Mouse (Mus musculus) lung, postnatal 25 days (tissue): ENCODE data around the gene Il6ra.

Source experiments
- DNase-seq: peaks from one replicate; pipeline ENCODE4 v3.0.0; 2022; ENCODE audit warnings: low spot score

Gene Il6ra

DNA sequence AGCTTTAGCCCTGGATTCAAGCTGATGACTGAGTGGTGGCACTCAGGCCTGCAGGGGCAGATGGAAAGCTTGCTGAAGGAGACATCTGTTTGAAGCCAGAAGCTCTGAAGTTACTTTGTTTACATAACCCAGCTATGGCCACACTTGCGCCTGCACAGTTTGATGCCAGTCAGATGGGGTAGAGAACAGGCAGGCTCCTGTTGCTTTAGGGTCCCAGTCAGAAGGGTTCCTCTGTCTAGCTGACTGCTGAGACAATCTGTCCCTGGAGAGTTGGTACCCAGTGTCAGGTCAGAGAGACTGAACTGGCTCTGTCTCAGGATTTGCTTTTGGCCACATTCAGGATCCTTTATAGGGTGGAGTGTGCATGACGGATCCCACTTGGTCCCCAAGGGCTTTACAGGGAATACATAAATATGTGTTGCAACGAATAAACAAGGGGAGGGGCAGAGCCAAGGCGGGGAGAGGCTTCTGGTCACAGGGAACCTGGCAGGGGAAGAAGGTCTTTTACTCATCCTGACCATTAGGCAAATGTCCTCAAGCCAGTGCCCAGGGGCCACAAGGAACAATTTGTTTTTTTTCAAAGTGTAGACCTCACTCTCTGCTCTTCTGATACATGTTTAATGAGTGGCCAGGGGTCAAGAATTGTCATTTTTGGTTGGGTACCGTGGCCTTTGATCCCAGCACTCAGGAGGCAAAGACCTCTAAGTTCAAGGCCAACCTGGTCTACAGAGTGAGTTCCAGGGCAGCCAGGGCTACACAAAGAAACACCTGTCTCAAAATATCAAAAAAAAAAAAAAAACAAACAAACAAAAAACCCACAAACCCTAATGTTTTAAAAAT is 3.1 kb downstream of the Il6ra start:
- DNase-seq: peak; percentile 76

DNA sequence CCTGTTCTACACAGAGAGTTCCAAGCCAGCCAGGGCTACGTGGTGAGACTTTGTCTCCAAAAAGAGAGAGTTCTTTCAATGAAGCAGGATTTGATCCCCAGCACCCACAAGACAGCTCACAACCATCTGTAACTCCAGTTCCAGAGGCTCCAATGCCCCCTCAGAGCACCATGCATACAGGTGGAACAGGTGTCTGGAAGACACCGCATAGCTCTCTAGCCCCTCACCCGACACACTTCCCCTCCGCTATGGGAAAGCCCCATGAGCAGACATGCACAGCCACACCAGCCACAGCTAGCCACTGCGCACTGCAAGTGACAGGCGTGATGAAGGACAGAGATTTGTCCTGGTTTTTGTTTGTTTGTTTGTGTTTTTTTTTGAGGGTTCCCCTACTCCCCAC is 4.2 kb downstream of the Il6ra start:
- DNase-seq: no peak

DNA sequence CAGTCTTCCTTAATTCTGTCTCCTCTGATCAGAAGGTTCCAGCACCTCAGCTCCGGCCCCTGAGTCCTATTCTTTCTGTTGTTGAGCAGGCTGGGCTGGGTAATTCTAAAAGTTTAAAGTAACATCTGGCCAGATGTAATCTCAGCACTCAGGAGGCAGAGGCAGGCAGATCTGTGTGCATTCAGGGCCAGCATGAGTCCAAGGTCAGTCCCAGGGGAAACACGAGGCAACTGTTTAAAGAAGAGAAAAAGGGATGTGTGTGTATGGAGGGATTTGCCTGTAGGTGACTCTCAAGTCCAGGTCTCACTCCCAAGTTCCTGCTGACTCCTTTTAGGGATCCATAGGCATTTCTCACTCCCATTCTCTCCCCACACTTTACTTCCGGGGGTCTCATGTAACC is 5.2 kb downstream of the Il6ra start:
- no peak for DNase-seq

DNA sequence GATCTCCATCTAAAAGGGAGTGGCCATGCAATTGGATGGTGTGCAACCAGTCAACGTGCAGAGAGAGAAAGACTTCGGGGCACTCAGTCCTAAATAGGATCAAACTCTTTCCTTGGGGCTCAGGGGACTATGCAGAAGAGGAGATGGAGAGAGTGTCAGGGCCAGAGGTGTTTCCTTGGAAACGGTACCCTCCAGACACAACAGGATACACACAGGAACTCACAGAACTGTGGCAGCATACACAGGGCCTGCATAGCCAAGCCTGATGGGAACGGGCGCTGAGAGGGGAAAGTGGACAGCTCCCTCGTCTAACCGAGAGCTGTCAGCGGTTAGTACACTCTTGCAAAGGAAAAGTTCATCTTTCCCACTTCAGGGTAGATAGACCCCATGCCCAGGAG is 13.5 kb downstream of the Il6ra start:
- no peak for DNase-seq

DNA sequence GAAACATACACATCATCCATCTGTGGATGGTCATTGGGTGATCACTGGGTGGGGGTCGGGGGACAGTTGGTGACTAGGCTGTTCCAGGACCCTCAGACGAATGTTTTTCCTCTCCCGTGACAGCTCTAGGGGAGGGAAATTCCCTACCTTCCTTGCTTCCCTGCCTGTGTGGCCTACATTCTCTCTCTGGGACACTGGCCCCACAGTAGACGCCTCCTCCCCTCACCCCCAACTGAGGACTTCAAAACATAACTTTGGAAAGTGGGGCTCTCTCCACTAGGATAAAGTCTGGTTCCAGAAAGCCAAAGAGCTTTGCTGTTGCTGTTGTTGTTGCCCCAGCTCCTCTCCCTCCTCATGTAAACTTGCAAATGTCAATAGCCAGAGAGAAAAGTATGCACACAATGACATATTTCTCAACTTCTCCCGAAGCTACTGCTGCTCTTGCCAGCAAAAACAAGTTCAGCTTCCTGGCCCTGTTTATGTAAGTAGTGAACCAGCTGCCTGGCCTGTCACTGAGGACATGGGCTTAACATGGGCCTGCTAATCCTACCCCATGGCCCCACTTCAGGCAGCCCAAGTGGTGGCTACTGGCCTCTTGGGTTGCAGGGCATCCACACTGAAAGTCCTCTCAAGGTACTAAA is 14.0 kb downstream of the Il6ra start:
- peak; percentile 72 for DNase-seq

DNA sequence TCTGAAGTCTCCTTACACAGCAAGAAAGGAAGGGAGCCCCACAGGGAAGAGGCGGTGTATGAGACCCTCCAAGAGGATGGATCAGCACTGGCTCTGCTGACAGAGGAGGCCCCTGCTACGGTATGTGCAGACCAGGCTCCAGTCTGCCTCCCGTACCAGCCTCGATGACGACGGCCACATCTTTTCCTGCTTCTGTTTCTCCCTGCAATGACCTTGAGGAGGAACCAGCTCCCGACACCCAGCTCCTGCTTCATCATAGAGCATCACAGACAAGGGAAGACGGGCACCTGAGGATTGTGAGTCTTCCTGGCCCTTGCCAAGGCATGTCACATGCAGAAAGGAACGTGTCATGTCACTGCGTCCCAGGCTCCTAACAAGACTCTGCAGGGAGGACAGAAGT is 15.0 kb downstream of the Il6ra start:
- no peak for DNase-seq

DNA sequence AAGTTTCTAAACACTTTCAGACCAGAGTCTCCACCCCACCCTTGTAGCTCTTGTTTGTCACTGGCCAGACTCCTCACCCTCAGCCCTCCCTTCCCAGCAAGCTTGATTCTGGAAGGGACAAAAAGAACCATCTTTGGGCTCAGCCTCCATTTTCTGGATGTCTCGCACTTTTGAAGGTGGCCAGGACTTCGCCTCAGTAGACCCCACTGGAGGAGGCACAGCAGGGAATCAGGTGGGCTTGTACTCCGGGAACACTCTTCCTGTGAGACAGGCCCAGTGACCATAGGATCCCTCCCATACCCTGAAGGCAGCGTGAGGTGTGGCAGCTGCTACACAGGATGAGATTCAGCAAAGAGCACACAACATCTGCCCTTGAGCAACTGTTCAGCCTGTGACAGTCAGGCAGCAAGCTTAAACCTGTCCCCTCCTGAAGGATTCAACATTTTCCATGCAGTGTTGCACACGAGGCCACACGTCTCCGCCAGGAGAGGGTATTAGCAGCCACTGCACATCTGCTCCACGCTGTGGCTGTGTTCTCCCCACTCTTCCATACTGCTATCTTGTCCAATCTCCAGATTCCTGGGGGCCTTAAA is 15.7 kb downstream of the Il6ra start:
- no peak for DNase-seq

DNA sequence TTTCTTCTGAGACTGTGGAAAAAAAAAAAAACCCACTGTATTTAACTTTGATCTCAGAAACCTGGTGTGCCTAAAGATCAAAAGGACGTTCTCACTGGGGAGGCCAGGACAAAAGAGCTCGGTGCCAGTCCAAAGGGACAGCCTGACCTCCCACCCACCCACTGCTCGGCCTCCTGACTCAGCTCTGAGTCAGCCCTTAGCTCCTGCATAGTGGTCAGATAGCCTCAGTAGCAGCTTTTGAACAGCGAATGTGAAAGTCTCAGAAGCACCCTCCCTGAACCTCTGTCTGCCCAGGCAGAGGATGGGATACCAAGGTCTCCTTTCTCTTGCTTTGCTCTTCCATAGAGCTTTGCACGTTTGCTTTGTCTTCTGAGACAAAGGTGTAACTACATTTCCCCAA is 16.4 kb downstream of the Il6ra start:
- DNase-seq: no peak

DNA sequence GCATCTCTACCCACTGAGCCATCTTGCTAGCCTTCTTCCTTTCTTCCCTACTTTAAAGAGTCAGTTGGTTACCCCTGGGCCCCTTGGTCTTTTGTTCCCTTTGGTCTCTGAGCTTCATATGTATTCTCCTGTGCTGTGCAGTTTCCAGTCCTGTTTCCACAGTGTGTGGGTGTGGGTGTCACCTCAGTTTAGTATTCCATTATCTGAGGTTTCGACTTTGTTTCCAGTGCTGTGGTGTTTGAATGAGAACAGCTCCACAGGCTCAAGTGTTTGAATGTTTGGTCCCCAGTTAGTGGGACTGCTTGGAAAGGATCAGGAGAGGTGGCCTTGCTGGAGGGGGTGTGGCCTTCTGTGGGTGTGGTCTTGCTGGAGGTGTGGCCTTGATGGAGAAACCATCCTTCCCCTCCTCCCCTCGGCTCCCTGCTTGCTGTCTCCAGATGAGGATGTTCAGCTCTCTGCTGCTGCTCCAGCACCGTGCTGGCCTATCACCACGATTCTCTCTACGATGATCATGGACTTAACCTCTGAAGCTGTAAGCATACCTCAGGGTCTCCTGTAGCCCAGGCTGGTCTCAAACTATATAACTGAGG is 20.4 kb downstream of the Il6ra start:
- DNase-seq: no peak

DNA sequence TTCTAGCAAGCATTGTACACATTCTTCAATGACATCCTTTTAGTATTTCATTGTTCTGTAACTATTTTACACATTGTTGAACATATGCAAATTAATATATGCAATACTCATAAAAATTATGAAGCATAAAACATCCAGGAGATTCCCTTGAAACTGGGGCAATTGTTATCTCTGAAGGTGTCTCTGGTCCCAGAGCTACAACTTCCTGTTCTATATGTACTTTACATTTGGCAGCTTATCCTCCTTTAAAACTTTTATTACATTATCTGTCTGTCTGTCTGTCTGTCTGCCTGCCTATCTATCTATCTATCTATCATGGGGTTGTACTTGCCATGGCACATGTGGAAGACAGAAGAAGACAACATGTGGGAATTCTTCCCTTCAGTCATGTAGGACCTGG is 21.3 kb downstream of the Il6ra start:
- DNase-seq: no peak

DNA sequence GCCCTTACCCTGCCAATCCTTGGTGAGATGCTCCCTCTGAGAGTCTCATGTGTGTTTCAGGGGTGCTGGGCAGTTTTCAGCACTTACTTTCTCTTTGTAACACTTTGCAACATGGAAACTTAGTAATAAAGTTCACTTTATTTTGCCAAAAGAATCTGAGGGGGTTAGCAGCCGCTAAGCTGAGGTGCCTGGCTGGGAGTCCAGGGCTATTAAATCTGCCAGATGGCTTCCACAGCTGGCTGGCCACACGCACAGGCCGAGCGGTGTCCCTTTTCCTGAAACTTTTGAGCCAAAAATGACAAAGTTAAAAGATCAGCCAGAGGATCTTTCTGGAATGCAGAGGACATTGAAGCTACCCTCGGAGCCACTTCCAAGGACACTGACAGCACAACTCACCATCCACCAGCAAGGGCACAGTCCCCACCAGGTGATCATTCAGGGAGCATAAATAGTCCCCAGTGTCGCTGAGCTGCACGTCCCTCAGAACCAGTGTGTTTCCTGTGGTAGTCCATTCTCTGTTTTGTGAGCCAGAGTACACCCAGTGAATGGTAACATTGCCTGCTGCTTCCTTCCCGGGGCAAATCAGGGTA is 23.1 kb downstream of the Il6ra start:
- DNase-seq: no peak

DNA sequence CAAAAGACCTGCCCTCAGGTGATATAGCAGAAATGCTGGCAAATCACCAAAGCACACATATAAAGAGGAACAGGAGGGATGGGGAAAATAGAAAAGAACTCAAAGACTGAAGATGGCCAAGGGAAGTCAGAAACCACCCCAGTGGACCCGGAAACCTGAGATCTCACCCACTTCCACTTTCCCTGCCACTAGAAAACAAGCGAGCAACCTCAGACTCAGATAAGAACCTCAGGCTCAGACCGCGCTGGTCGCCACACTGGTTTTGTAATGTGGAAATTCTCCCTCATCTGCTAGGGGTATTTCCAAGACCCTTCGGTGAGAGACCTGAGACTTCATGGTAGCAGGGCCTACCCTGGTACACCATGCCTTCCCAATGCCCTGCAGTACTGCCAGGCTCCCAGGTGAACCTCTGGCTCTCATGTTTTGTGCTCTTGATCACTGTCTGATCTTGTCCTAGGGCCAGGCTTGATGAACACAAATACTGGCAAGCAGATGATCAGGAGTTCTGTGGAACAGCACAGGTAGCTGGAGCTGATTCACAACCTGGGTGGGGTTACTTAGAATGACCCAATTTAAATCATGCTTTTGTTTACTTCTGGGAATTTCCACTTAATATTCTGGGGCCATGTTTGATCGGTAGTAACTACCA is 25.3 kb downstream of the Il6ra start:
- DNase-seq: no peak

DNA sequence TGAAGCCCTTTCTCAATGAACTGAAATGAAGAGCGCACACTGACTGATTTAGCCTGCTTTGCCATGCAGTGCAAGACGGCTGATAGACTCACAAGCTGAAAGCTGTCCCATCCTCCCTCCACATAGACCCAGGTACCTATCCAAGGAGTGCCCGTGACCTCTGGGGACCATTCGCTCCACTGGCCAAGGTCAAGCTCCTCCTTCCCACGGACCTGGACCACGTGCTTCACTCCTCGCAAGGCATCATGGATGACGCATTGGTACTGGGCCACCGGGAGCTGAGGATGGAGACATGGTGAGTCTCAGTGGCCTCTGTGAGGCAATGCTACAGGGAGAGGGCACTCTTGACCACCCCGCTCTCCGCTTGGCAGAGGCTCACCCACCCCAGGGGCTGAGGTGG is 27.2 kb downstream of the Il6ra start:
- no peak for DNase-seq

DNA sequence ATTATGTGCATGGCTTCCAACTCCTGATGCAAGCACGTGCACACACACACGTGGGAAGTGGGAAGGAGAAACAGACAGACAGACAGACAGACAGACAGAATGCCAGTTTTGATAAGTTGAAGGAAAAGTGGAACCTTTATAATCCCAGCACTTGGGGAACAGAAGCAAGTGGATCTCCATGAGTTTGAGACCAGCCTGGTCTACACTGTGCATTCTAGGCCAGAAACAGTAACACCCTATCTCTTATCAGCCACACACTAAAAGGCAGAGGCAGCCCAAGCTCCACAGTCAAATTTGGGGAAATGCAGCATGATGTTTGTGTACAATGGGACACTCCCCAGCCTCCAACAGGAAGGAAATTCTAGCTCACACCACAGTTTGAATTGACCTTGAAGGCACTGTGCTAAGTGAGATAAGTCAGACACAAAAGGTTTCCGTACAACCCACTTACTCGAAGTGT is 29.4 kb downstream of the Il6ra start:
- DNase-seq: no peak

DNA sequence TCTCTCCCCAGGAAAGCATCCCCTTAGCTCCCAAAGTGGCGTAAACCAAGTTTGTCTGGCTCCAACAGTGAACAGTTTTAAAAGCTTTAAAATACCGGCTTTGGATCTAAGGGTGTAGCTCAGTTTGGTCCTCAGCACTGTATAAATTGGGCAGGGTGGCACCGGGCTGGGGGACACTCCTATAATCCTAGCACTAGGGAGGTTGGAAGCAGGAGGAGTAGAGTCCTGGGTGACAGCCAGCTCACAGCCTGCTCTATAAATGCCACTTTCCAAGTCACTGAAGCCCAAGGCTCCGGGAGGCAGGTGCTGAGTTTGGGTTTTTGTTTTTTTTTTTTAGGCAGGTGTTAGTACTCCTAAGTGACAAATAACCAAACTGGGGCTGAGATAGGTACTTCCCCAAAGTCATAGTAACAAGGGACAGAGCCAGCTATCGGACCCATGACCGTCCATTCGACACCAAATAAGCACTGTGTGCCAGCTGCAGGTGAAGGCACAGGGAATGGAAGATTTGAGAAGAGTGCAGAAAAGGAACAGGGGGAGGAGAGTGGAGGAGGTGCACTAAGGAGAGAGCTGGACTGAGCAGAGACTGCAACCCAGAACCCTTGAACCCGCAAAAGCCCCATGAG is 30.3 kb downstream of the Il6ra start:
- no peak for DNase-seq

DNA sequence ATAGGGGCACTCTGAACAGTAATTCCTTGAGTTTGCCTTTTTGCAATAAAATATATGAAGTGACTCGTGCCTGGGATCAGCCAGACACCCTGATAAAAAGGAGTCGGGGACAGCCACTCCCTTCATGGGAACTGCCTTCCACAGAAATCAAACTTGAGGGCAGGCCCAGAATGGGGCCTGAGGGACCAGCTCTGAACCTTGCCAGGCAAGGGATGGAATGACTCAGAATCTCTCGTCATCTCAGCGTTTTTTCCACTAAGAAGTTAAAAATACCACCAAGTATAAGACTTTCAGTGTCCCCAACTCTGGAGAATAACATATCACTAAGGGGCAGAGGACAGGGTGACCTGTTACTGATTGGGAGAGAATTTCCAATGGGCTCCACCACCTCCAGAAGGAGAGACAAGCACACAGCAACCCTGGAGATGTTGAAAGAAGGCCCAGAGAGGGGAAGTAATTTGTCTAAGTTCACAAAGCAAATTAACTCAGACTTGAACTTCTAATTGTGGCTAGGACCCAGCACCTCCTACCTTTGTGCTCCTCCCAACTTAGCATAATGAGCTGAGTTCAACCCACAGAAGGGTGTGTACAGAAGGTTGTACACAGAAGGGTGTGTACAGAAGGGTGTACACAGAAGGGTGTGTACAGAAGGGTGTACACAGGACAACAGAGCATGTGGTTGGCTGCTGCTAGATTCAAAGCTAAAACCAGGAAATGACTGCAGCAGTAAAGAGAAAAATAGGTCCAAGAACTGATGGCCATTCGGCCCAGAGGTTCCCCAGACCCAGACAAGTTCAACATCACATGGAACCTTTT is 32.8 kb downstream of the Il6ra start:
- DNase-seq: no peak

DNA sequence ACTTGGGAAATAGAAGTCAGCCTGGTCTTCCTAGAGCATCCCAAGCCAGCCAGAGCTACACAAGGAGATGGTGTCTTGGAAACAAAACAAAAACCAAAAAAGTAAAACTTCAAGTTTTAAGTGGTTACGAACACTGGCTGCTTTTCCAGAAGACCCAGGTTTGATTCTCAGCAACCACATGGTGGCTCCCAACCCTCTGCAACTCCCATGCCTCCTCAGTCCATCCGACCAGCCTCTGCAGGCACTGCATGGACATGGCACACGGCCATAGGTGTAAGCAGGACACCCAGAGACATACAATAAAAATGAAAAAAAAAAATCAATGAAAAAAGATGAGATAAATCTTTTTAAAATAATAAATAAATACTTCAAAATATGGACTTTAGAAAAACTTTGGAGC is 33.7 kb downstream of the Il6ra start:
- no peak for DNase-seq

DNA sequence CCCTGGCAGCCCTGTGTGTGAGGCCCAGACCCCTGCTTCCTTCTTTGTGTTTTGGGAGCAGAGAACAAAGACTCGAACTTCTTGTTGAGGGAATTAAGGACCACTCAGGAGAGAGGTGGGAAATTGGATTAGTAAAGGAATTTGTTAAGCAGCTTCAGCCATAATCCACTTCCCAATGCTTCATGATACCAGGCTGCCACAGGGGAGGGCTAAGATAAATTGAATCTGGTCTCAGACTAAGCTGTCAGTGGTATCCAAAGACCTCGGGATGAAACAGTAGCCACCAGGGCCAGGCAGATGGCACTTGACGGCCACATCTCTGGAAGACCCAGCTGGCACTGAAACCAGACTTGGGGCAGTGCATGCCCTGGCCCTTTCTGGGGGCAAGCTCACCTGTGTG is 34.5 kb downstream of the Il6ra start:
- DNase-seq: no peak

DNA sequence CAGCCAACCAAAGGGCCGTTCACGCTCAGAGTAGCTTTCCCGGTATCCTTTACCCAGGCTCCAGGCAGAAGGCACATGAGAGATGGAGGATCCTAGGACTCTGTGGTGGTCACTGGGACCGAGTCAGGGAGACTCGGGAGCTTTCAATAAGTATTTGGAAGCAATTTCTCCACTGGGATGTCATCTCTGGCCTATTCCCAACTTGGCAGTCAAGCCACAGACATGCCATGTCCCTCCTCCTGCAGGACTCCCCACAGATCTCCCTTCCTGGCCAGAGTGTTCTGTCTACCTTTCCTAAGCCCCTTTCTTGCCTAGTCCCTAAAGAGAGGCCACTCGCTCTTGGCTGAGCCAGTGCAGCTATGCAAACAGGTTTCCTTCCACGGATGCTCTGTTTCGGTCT is 35.9 kb downstream of the Il6ra start:
- no peak for DNase-seq

DNA sequence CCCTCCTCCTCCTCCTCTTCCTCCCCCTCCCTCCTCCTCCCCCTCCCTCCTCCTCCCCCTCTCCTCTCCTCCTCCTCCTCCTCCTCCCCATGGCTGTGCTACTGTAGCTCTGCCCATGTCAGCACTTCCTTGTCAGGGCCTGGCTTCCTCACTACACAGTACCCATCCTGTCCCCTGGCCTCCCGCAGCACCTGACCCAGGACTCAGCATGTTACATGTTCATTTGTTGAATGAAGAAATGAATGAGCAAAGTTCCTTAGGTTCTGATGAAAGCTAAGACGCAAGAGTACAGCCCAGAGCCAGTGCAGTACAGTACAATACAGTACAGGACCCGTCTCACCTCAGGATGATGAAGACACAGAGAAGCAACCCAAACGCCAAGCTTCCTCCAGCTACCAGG is 36.5 kb downstream of the Il6ra start:
- DNase-seq: no peak

DNA sequence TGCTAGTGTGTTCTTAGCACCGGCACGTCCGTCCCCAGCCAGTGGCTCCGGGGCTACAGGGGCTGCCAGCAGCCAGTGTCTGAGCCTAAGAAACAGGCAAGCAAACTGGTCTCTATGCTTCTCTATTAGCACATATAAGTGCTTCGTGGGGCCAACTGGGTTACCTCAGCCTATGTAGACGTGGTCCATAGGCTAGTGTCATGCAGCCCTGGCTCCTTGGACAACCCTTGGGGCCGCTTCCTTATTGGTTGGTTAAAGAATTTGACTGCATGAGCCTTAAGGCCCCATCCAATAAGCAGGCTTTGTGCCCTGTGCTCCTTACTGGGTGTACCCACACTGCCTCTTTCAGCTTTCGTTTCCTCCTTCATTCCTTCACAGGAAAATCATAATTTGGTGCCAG is 37.2 kb downstream of the Il6ra start:
- no peak for DNase-seq
